Mouse (Mus musculus): ENCODE data around the gene Asmt. TPM values are rescaled to one million over a fixed set of nuclear protein-coding genes. Genes with fewer than 3 reads are reported as not detected.

Asmt gene
- polyA plus RNA-seq, 1 experiment from 2014 or later: not detected

DNA sequence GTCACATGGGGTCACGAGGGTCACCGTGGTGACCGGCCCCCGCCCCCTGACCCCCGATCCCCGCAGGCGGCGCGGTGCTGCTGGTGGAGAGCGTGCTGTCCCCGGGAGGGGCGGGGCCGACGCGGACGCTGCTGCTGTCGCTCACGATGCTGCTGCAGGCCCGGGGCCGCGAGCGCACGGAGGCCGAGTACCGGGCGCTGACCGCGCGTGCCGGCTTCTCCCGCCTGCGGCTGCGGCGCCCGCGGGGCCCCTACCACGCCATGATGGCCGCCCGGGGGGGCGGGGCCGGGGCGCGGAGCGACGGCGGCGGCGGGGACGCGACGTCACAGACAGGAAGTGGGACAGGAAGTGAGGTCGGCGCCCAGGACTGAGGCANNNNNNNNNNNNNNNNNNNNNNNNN, 5.2 kb downstream of the Asmt start:
- ATAC-seq (no peak), DNase-seq (ENCODE audit: low spot score) (no peak)
- H3K36me3 ChIP-seq (ENCODE audit: control insufficient read depth, insufficient read depth, low read length): 0 out of 2 replicates have a peak, but pooled peaks cover 9% of the 10 kb centered on the region
- 96% methylated on average over 53 of the region's 53 CpGs for WGBS
- H3K9me3 ChIP-seq (replicated peaks; ENCODE audit: control insufficient read depth, low read length): peaks cover 44% of the 10 kb centered on the region
- no peak overlapping the region for H3K4me2 ChIP-seq (ENCODE audit: low read length)
- H3K27ac ChIP-seq (ENCODE audit: low read depth, low read length): no peak overlapping the region
- no peaks in the 10 kb centered on the region for H3K4me1 ChIP-seq (ENCODE audit: control insufficient read depth, insufficient read depth, low read length)
- no peaks in the 10 kb centered on the region for H3K27me3 ChIP-seq (replicated peaks; ENCODE audit: control insufficient read depth, insufficient read depth, low read length)
- H3K4me3 ChIP-seq (ENCODE audit: low read depth, low read length): no peak overlapping the region
- no peak overlapping the region for H3K9ac ChIP-seq (ENCODE audit: low read length)

Measured in forebrain, embryonic 14.5 days (tissue).